Mouse (Mus musculus): ENCODE data around the gene Pank3. TPM values are rescaled to one million over a fixed set of nuclear protein-coding genes. Genes with fewer than 3 reads are reported as not detected.

Gene Pank3
- polyA plus RNA-seq, 1 experiment, result 21.6 TPM

DNA sequence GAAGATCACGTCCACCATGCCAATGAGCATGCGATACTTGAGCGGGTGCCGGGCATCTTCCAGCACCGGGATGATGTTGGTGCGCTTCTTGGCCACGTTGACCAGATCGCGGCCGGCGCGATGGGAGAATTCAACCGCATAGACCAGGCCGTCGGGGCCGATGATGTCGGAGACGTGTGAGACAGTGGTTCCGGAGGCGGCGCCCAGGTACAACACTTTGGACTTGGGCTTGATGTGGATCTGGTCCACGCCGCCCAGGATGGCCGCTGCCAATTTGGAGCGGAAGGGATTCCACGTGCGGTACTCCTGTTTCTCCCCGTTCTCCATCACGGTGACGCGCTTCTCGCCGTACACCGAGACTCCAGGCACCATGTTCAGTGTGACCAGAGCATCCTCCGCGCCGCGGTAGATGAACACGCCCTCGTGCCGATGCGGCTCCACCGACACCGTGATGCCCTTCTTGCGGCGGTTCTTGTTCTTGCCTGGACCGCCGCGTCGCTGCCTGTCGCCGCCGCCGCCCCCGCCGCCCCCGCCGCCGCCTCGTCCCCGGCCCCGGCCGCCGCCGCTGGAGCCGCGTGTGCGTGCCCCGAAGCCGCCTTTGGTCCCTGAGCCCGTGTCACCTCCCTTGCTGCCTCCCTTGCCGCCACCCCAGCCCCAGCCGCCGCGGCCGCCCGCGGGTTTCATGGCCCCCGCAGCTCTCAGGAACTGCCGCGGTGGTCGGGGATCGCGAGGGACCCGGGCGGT, 28.6 kb downstream of the Pank3 start:
- TF ChIP-seq CTCF (IDR thresholded peaks at IDR 0.05; ENCODE audit: extremely low read depth, insufficient read depth, low read length), result no peak
- 0 out of 2 replicates have a peak, but pooled peaks have one; percentile 28 for TF ChIP-seq POLR2A (IDR thresholded peaks at IDR 0.05; ENCODE audit: extremely low read depth, insufficient read depth, low read length)
- H3K27ac ChIP-seq (ENCODE audit: insufficient read depth, low read length), result 0 out of 2 replicates have a peak overlapping the region, but pooled peaks have one; percentile 1
- H3K4me3 ChIP-seq (ENCODE audit: insufficient read depth, low read length), result peak overlapping the region; percentile 48
- no peaks in the 10 kb centered on the region for H3K4me1 ChIP-seq (ENCODE audit: control insufficient read depth, insufficient read depth, low read length)

DNA sequence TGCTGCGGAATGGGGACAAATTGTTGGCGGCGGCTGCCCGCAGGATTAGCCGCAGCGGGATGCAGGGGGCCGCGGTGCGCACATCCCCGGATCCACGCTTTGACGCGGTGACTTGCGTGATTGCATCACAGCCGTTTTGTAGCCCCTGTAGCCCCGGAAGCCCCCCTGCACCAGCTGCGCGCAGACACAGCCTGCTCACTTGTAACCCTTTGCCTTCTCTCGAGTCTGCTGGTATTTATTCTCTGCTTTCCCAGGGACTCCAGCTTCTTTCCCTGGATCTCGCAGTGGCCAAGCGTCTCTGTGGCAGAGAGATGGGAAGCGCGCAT, 29.2 kb downstream of the Pank3 start:
- Histone ChIP-seq H3K27ac (ENCODE audit: insufficient read depth, low read length) (0 out of 2 replicates have a peak overlapping the region, but pooled peaks have one; percentile 1), H3K4me3 (ENCODE audit: insufficient read depth, low read length) (peak overlapping the region; percentile 48), H3K4me1 (ENCODE audit: control insufficient read depth, insufficient read depth, low read length) (no peaks in the 10 kb centered on the region)
- TF ChIP-seq CTCF (IDR thresholded peaks at IDR 0.05; ENCODE audit: extremely low read depth, insufficient read depth, low read length) (no peak), POLR2A (IDR thresholded peaks at IDR 0.05; ENCODE audit: extremely low read depth, insufficient read depth, low read length) (peak; percentile 74; the same call in 1 of the 2 replicates)

DNA sequence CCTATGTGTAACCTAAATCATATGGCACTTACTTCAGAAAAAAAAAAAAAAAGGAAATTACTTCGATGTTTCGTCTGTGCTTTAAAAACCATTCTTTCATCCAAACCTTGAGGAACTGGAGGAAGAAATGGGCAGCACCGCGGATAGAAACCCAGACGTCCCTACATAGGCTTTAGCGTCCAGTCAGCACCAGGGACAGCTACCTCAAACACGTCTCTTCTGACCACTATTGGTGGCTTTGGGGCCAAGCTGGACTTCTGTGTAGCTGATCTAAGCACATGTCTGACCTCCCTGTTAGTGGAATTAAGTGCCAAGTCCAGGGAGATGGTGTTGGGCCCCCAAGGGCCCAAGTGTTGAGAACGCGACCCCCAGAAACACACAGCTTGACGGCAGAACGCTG, 29.6 kb downstream of the Pank3 start, which contains the start of gene Fbll1:
Gene Fbll1 (minus strand): TSS at position 11 of the 400 bp plus-strand sequence.
- Histone ChIP-seq H3K27ac (ENCODE audit: insufficient read depth, low read length) (0 out of 2 replicates have a peak within 1 kb of the TSS, but pooled peaks have one; percentile 1), H3K4me1 (ENCODE audit: control insufficient read depth, insufficient read depth, low read length) (no peaks in the 10 kb centered on the region), H3K4me3 (ENCODE audit: insufficient read depth, low read length) (peak within 1 kb of the TSS; percentile 48)
- no peak for TF ChIP-seq CTCF (IDR thresholded peaks at IDR 0.05; ENCODE audit: extremely low read depth, insufficient read depth, low read length)
- no peak for TF ChIP-seq POLR2A (IDR thresholded peaks at IDR 0.05; ENCODE audit: extremely low read depth, insufficient read depth, low read length)

DNA sequence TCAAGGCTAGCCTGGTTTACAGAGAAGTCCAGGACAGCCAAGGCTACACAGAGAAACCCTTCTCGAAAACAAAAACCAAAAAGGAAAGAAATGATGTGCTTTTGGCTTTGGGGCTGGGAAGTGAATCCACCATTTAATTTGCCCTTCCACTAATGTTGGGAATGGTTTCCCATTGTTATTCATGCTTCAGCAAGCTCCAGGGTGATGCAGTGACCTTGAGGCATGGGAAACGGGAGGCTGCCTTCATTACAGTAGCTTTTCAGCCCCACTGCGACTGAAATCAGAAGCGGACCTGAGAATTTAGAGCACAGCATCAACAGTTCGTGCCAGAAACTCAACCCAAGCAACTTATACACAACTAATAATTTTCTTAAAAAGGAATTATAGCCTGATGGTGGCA, 32.0 kb downstream of the Pank3 start:
- Histone ChIP-seq H3K4me3 (ENCODE audit: insufficient read depth, low read length) (no peak overlapping the region), H3K27ac (ENCODE audit: insufficient read depth, low read length) (no peak overlapping the region), H3K4me1 (ENCODE audit: control insufficient read depth, insufficient read depth, low read length) (no peaks in the 10 kb centered on the region)
- TF ChIP-seq CTCF (IDR thresholded peaks at IDR 0.05; ENCODE audit: extremely low read depth, insufficient read depth, low read length) (no peak), POLR2A (IDR thresholded peaks at IDR 0.05; ENCODE audit: extremely low read depth, insufficient read depth, low read length) (no peak)

DNA sequence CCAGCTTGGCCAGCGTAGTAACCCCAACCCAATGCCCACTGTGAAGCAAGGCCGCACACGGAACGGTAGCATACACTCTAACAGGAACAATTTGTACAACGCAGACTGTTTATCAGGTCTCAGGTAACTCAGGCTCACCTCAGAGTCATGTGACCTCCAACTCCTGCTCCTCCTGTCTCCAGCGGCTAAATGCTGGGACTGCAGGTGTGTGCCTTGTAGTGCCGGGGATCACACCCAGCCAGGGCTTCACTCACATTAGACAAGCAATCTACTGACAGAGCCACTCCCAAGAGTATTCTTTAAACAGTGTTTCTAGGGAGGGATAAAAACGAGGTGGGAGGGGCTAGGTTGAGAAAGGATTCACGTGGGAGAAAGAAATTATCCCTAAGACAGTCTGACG, 42.2 kb downstream of the Pank3 start:
- H3K27ac ChIP-seq (ENCODE audit: insufficient read depth, low read length), result no peak overlapping the region
- no peak overlapping the region for H3K4me3 ChIP-seq (ENCODE audit: insufficient read depth, low read length)
- H3K4me1 ChIP-seq (ENCODE audit: control insufficient read depth, insufficient read depth, low read length), result no peaks in the 10 kb centered on the region
- TF ChIP-seq POLR2A (IDR thresholded peaks at IDR 0.05; ENCODE audit: extremely low read depth, insufficient read depth, low read length) (no peak), CTCF (IDR thresholded peaks at IDR 0.05; ENCODE audit: extremely low read depth, insufficient read depth, low read length) (no peak)

DNA sequence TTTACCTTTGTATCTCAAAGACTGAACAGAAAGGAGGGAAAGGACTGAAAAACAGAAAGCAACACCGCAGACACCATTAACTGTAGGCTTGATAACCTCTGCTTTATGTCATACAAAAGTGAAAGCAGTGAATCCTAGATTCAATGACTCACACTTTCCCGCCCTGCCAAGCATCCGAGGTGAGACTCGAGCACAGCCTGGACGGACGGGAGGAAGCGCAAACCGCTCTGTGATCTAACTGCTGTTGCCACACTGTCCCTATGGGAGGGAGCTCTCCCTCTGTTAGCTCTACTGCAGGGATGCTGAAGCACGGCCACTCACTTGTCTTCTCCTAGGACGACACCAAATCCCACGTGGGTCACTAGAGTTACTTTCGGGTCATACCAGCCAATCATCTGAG, 47.0 kb downstream of the Pank3 start:
- H3K4me1 ChIP-seq (ENCODE audit: control insufficient read depth, insufficient read depth, low read length), result no peaks in the 10 kb centered on the region
- no peak overlapping the region for H3K27ac ChIP-seq (ENCODE audit: insufficient read depth, low read length)
- TF ChIP-seq CTCF (IDR thresholded peaks at IDR 0.05; ENCODE audit: extremely low read depth, insufficient read depth, low read length), result no peak
- no peak for TF ChIP-seq POLR2A (IDR thresholded peaks at IDR 0.05; ENCODE audit: extremely low read depth, insufficient read depth, low read length)
- no peak overlapping the region for H3K4me3 ChIP-seq (ENCODE audit: insufficient read depth, low read length)

DNA sequence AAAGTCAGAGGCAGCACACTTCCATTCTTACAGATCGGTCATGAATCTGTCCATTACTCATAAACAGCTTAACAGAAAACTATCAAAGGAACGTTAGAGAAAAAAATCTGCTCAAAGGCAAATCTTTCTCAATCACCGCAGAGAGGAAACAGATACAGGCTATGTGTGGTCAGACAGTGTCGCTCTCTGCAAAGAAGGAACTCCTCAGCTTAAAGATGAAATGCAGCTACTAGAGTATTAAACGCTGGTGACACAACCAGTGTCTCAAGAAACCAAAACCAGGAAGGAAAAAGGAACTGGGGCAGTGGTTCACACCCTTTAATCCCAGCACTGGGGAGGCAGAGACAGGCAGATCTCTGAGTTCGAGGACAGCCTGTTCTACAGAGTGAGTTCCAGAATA, 58.4 kb downstream of the Pank3 start:
- Histone ChIP-seq H3K4me3 (ENCODE audit: insufficient read depth, low read length) (no peak overlapping the region), H3K27ac (ENCODE audit: insufficient read depth, low read length) (no peak overlapping the region), H3K4me1 (ENCODE audit: control insufficient read depth, insufficient read depth, low read length) (no peaks in the 10 kb centered on the region)
- TF ChIP-seq CTCF (IDR thresholded peaks at IDR 0.05; ENCODE audit: extremely low read depth, insufficient read depth, low read length) (no peak), POLR2A (IDR thresholded peaks at IDR 0.05; ENCODE audit: extremely low read depth, insufficient read depth, low read length) (no peak)

DNA sequence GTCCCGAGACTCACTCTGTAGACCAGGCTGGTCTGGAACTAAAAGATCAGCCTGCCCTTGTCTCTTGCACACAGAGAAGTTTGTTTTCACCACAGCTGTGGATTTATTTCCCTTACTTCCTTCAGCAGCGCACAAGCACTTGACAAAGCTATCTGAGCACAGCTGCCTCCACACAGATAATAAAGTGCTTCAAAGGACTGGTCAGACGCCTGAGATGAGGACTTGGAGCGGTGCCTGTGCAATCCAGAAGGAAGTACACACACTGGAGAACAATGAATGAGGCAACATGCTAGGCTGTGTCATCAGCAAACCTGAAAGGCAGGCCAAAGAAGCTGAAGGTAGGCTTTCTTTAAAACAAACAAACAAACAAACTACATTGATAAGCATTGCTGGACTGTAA, 62.9 kb downstream of the Pank3 start:
- H3K27ac ChIP-seq (ENCODE audit: insufficient read depth, low read length), result no peak overlapping the region
- H3K4me1 ChIP-seq (ENCODE audit: control insufficient read depth, insufficient read depth, low read length), result peaks cover 2% of the 10 kb centered on the region; the same call in 1 of the 2 replicates
- no peak overlapping the region for H3K4me3 ChIP-seq (ENCODE audit: insufficient read depth, low read length)
- TF ChIP-seq POLR2A (IDR thresholded peaks at IDR 0.05; ENCODE audit: extremely low read depth, insufficient read depth, low read length), result no peak
- no peak for TF ChIP-seq CTCF (IDR thresholded peaks at IDR 0.05; ENCODE audit: extremely low read depth, insufficient read depth, low read length)

DNA sequence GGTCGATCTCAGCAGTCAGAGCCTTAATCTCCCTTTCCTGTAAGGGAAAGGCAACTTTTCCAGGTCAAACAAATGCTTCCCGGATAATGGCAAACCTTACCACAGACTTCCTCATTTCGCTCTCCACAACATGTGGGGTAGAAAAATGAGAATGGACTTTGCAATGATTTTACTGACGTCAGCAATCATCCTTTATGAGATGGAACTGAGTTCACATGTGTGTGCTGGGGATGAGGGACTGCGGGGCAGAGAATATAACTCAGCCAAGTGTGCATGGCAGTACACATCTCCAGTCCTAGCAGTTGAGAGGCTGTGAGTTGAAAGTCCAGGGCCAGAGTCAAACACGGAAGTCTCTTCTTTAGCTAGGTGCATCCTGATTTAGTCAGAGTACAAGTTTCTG, 64.0 kb downstream of the Pank3 start:
- TF ChIP-seq CTCF (IDR thresholded peaks at IDR 0.05; ENCODE audit: extremely low read depth, insufficient read depth, low read length) (no peak), POLR2A (IDR thresholded peaks at IDR 0.05; ENCODE audit: extremely low read depth, insufficient read depth, low read length) (no peak)
- Histone ChIP-seq H3K27ac (ENCODE audit: insufficient read depth, low read length) (no peak overlapping the region), H3K4me1 (ENCODE audit: control insufficient read depth, insufficient read depth, low read length) (peaks cover 2% of the 10 kb centered on the region; the same call in 1 of the 2 replicates), H3K4me3 (ENCODE audit: insufficient read depth, low read length) (peak overlapping the region; percentile 76)
